Mouse (Mus musculus): ENCODE data around the gene Shq1.

- no peak for TF ChIP-seq CTCF (IDR thresholded peaks at IDR 0.05; ENCODE audit: low read depth)
- no peak for TF ChIP-seq EP300 (optimal IDR thresholded peaks at IDR 0.05)
These were observed 57.2 kb downstream of the Shq1 start for GRCm38 (mm10) chr6:100613593-100614267.
